Mouse (Mus musculus): ENCODE data around the gene Plcl2. TPM values are rescaled to one million over a fixed set of nuclear protein-coding genes. Genes with fewer than 3 reads are reported as not detected.
A peak's percentile ranks its signal among the peaks of the same experiment; 100 is the strongest.

Gene Plcl2
- 9.0 and 9.3 TPM in 2 replicates for polyA plus RNA-seq (2014; fragmentation: Nextera tagmentation; extraction: Ambion mirVana)

DNA sequence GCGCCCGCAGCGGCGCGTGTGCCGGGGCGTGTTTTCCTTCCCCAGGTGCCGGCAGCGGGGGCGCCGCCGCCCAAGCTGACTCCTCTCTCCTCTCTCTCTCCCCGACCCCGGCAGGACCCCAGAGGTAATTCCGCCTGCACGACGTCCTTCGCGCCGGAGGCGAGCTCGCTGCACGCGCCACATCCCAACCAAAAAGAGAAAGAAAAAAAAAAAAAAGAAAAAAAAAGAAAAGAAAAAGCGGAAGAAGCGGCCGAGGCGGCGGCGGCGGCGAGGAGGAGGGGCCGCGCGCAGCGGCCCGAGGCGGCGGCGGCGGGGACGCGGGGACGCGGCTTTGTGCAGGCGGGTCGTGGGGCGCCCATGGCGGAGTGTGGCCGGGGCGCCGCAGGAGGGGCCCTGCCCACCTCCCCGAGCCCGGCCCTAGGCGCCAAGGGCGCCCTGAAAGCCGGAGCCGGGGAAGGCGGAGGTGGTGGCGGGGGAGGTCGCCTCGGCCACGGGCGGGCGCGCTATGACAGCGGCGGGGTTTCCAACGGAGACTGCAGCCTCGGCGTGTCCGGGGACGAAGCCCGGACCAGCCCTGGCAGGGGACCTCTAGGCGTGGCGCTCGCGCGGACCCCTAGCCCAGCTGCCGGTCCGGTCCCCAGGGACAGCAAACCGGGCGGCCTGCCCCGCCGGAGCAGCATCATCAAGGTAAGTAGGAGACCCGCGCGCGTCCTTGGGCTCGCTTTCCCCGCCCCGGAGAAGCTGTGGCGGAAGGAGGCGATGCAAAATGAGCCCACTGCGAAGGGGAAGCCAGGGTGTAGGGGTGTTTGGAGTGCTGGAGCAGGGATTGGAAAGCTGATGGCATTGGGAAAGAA lies at the start of gene Plcl2:
TSS of gene Plcl2 (plus strand) at position 153 of the 854 bp plus-strand sequence.
- Histone ChIP-seq H3K27me3 (ENCODE audit: control insufficient read depth, insufficient read depth, low read length) (no peaks in the 10 kb centered on the region), H3K4me2 (ENCODE audit: low read depth) (peak within 1 kb of the TSS; percentile 71), H3K36me3 (ENCODE audit: control insufficient read depth, insufficient read depth, low read length) (no peaks in the 10 kb centered on the region), H3K4me1 (ENCODE audit: control insufficient read depth, insufficient read depth, low read length) (peaks cover 5% of the 10 kb centered on the region), H3K9me3 (ENCODE audit: control insufficient read depth, low read length) (no peaks in the 10 kb centered on the region), H3K4me3 (ENCODE audit: low read depth, low read length) (peak within 1 kb of the TSS; percentile 84), H3K27ac (ENCODE audit: low read depth, low read length) (peak within 1 kb of the TSS; percentile 89), H3K9ac (ENCODE audit: low read length) (peak within 1 kb of the TSS; percentile 92)
- under 1% methylated on average over 47 of the region's 95 CpGs for WGBS
- DNase-seq (ENCODE audit: low spot score) (peak; percentile 72), ATAC-seq (ENCODE audit: insufficient read depth, low FRiP score, low TSS enrichment) (peak; percentile 65)

DNA sequence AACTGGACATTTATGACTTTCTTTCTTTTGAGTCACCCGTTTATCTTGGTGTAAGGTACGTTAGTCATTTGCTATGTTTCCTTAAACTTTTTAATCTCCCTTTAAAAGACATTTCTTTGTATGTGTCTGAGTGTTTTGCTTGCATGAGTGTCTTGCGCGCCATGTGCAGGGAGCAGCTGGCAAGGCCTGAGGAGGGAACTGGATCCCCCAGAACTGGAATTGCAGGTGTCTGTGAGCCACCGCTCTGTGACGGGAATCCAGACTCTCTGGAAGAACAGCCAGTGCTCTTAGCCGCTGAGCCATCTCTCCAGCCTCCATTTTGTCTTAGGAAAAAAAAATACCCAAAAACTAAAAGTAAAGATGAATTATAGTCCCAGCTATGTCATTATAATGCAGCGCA lies 48.9 kb upstream of the Plcl2 start:
- Histone ChIP-seq H3K9me3 (ENCODE audit: control insufficient read depth, low read length) (no peaks in the 10 kb centered on the region), H3K4me2 (ENCODE audit: low read depth) (no peak overlapping the region), H3K36me3 (ENCODE audit: control insufficient read depth, insufficient read depth, low read length) (no peaks in the 10 kb centered on the region), H3K27ac (ENCODE audit: low read depth, low read length) (no peak overlapping the region), H3K27me3 (ENCODE audit: control insufficient read depth, insufficient read depth, low read length) (no peaks in the 10 kb centered on the region), H3K4me1 (ENCODE audit: control insufficient read depth, insufficient read depth, low read length) (no peaks in the 10 kb centered on the region), H3K4me3 (ENCODE audit: low read depth, low read length) (no peak overlapping the region), H3K9ac (ENCODE audit: low read length) (no peak overlapping the region)
- ATAC-seq (ENCODE audit: insufficient read depth, low FRiP score, low TSS enrichment) (no peak), DNase-seq (ENCODE audit: low spot score) (no peak)
- 90% methylated on average over 8 of the region's 8 CpGs for WGBS

DNA sequence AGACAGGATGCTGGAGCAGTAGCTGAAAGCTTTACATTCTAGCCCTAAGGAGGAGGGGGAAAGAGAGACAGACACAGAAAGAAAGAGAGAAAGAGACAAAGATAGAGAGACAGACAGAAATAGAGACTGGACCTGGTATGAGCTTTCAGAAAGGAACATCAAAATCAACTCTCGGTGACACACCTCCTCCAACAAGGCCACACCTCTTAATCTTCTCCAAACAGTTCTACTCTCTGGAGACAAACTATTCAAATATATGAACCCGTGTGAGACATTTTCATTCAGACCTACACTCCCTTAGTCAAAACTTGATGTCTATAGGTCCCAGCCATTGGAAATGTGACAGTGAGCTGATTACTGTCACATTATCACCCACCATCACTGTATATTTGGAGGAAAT lies 41.8 kb upstream of the Plcl2 start:
- no peak for DNase-seq (ENCODE audit: low spot score)
- WGBS, result 97% methylated on average over 2 of the region's 2 CpGs

DNA sequence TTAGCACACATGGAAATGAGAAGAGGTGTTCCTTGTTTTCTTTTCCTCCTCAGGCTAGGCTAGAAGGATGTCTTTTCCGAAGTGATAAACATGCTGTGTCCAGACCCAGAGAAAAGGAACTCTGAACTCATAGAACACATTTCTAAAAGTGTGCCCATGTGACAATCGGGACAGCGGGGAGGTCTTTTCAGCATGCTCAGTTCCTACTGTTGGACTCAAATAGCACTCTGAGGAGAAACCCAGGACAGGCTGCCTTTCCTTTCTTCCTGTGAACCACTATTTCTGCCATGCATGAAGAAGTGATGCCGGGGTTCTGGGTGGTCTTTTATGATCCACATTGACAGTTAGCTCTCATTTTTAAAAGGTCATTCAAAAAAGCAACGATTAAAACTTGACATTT lies 40.1 kb upstream of the Plcl2 start:
- H3K4me2 ChIP-seq (ENCODE audit: low read depth), result no peak overlapping the region
- DNase-seq (ENCODE audit: low spot score) (no peak), ATAC-seq (ENCODE audit: insufficient read depth, low FRiP score, low TSS enrichment) (no peak)
- H3K27me3 ChIP-seq (ENCODE audit: control insufficient read depth, insufficient read depth, low read length), result no peaks in the 10 kb centered on the region
- 72% methylated on average over 5 of the region's 5 CpGs for WGBS
- no peaks in the 10 kb centered on the region for H3K9me3 ChIP-seq (ENCODE audit: control insufficient read depth, low read length)
- no peak overlapping the region for H3K9ac ChIP-seq (ENCODE audit: low read length)
- no peak overlapping the region for H3K4me3 ChIP-seq (ENCODE audit: low read depth, low read length)
- no peak overlapping the region for H3K27ac ChIP-seq (ENCODE audit: low read depth, low read length)
- H3K4me1 ChIP-seq (ENCODE audit: control insufficient read depth, insufficient read depth, low read length), result peaks cover 9% of the 10 kb centered on the region
- H3K36me3 ChIP-seq (ENCODE audit: control insufficient read depth, insufficient read depth, low read length), result no peaks in the 10 kb centered on the region

More for the DNA sequence above, 41.8 kb upstream of the Plcl2 start:
- no peaks in the 10 kb centered on the region for H3K27me3 ChIP-seq (ENCODE audit: control insufficient read depth, insufficient read depth, low read length)
- no peaks in the 10 kb centered on the region for H3K9me3 ChIP-seq (ENCODE audit: control insufficient read depth, low read length)
- H3K27ac ChIP-seq (ENCODE audit: low read depth, low read length), result no peak overlapping the region
- H3K4me3 ChIP-seq (ENCODE audit: low read depth, low read length), result no peak overlapping the region
- no peak for ATAC-seq (ENCODE audit: insufficient read depth, low FRiP score, low TSS enrichment)
- peaks cover 9% of the 10 kb centered on the region for H3K4me1 ChIP-seq (ENCODE audit: control insufficient read depth, insufficient read depth, low read length)
- no peak overlapping the region for H3K9ac ChIP-seq (ENCODE audit: low read length)
- no peak overlapping the region for H3K4me2 ChIP-seq (ENCODE audit: low read depth)
- no peaks in the 10 kb centered on the region for H3K36me3 ChIP-seq (ENCODE audit: control insufficient read depth, insufficient read depth, low read length)

DNA sequence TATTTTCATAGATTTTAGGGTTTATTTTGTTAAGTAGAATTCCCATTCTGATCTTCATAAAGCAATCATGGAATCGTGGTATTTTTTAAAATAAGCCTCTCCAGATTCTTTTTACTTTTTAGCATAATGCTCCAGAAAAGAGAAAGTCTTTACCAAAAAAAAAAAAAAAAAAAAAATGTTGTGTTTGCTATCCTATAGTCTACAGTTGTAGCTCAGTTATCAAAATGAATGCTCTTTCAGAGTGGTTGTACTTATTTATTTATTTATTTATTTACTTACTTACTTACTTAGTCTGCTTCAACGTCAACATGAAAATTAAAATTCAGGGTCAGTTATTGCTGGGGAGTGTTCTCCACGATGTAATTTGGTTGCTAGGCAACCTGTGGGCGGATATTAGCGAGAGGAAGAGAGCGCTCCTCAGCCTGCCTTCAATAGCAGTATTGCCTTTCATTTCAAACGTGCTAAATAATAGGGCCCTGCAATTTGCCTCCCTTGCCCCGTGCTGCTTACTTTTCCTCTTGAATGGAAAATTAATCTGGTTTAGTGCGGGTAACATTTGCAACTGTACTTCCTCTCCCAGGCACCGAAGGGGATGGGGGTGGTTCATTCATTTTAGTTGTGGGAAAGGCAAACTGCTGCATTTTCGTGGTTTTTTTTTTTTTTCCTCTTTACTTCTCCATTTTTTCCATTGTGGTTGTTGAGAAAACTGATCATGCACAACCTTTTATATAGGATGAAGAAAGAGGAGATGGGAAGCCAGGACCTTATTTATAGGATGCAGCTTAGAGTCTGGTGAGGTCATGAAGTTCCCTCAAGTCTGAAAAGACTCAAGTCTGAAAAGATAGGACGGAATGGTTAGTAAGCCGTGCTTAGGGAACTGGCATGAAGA lies 39.4 kb upstream of the Plcl2 start:
- ATAC-seq (ENCODE audit: insufficient read depth, low FRiP score, low TSS enrichment), result peak; percentile 83
- Histone ChIP-seq H3K9ac (ENCODE audit: low read length) (no peak overlapping the region), H3K36me3 (ENCODE audit: control insufficient read depth, insufficient read depth, low read length) (no peaks in the 10 kb centered on the region), H3K27me3 (ENCODE audit: control insufficient read depth, insufficient read depth, low read length) (no peaks in the 10 kb centered on the region), H3K4me3 (ENCODE audit: low read depth, low read length) (no peak overlapping the region), H3K4me1 (ENCODE audit: control insufficient read depth, insufficient read depth, low read length) (peaks cover 9% of the 10 kb centered on the region), H3K4me2 (ENCODE audit: low read depth) (peak overlapping the region; percentile 30), H3K9me3 (ENCODE audit: control insufficient read depth, low read length) (no peaks in the 10 kb centered on the region), H3K27ac (ENCODE audit: low read depth, low read length) (no peak overlapping the region)
- 19% methylated on average over 13 of the region's 13 CpGs for WGBS
- peak; percentile 60 for DNase-seq (ENCODE audit: low spot score)

DNA sequence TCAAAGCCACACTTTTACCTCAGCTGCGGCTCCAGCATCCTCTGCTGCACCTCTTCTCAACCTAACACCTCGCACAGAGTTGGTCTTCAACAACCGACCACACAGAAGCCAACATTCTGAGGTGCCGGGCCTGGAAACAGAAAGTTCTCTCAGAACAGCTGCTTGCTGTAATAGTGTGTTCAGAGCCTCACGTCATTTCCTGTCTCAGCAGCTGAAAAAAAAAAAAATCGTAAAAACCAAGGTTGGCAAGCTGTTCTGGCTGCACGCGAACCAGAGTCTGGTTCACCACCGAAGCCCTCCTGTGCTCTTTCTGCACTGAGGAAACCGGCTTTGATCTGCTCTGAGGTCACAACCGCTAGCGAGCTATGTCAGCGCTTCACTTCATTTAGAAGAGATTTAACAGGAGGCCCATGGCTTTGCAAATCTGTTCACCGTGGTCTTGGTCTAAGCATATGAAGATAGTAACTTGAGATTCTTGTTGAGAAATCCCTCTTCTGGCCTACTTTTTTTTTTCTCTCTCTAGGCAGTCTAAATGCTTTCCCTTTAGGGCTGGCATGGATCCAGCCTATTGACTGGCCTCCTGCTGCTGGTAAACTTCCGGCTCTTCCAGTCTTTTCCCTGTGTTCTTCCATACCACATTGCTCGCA lies 38.6 kb upstream of the Plcl2 start:
- no peaks in the 10 kb centered on the region for H3K36me3 ChIP-seq (ENCODE audit: control insufficient read depth, insufficient read depth, low read length)
- H3K4me3 ChIP-seq (ENCODE audit: low read depth, low read length), result no peak overlapping the region
- peak; percentile 39 for DNase-seq (ENCODE audit: low spot score)
- 37% methylated on average over 16 of the region's 16 CpGs for WGBS
- no peak overlapping the region for H3K9ac ChIP-seq (ENCODE audit: low read length)
- H3K4me2 ChIP-seq (ENCODE audit: low read depth), result no peak overlapping the region; the same call in 1 of the 2 replicates
- H3K4me1 ChIP-seq (ENCODE audit: control insufficient read depth, insufficient read depth, low read length), result peaks cover 9% of the 10 kb centered on the region
- H3K9me3 ChIP-seq (ENCODE audit: control insufficient read depth, low read length), result no peaks in the 10 kb centered on the region
- no peak overlapping the region for H3K27ac ChIP-seq (ENCODE audit: low read depth, low read length)
- ATAC-seq (ENCODE audit: insufficient read depth, low FRiP score, low TSS enrichment), result no peak
- H3K27me3 ChIP-seq (ENCODE audit: control insufficient read depth, insufficient read depth, low read length), result no peaks in the 10 kb centered on the region

DNA sequence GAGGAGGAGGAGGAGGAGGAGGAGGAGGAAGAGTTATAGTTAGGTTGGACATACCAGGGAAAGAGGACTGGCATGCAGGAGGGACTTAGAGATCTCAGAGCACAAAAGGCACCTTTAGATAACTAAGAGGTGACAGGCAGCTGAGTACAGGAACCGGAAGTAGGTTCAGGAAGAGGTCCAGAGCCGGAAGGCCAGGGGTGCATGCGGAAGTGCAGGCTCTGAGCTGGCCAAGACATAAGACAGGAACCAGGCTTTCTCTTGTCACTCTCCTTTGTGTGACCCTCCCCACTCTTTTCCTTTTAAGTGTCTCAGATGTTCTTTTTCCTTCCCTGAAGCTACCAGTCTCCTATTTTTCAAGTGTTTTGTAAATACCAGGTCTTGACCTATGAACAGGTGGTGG lies 38.0 kb upstream of the Plcl2 start:
- ATAC-seq (ENCODE audit: insufficient read depth, low FRiP score, low TSS enrichment) (no peak), DNase-seq (ENCODE audit: low spot score) (no peak)
- Histone ChIP-seq H3K9ac (ENCODE audit: low read length) (no peak overlapping the region), H3K9me3 (ENCODE audit: control insufficient read depth, low read length) (no peaks in the 10 kb centered on the region), H3K27me3 (ENCODE audit: control insufficient read depth, insufficient read depth, low read length) (no peaks in the 10 kb centered on the region), H3K27ac (ENCODE audit: low read depth, low read length) (no peak overlapping the region), H3K36me3 (ENCODE audit: control insufficient read depth, insufficient read depth, low read length) (no peaks in the 10 kb centered on the region), H3K4me3 (ENCODE audit: low read depth, low read length) (no peak overlapping the region), H3K4me2 (ENCODE audit: low read depth) (no peak overlapping the region), H3K4me1 (ENCODE audit: control insufficient read depth, insufficient read depth, low read length) (peaks cover 9% of the 10 kb centered on the region)
- 78% methylated on average over 3 of the region's 3 CpGs for WGBS

DNA sequence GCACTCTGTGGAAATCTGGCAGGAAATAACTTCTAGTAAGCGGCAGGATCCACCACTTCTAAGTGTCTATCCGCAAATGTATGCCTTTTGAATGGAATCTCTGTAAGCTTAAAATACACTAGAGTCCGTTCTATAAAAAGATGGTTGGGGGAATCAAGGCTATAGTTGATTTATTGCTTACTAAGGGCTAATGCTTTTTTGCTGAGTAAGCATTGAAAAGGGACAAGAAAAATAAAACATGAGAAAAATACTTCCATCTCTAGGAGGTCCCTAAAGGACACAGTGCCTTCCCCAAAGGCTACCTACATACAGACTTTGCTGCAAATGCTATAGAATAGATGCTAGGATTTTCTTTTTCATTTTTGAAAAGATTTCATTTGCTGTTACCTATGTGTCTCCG lies 31.9 kb upstream of the Plcl2 start:
- DNase-seq (ENCODE audit: low spot score) (no peak), ATAC-seq (ENCODE audit: insufficient read depth, low FRiP score, low TSS enrichment) (no peak)
- Histone ChIP-seq H3K4me3 (ENCODE audit: low read depth, low read length) (no peak overlapping the region), H3K9ac (ENCODE audit: low read length) (no peak overlapping the region), H3K27ac (ENCODE audit: low read depth, low read length) (no peak overlapping the region), H3K36me3 (ENCODE audit: control insufficient read depth, insufficient read depth, low read length) (no peaks in the 10 kb centered on the region), H3K9me3 (ENCODE audit: control insufficient read depth, low read length) (no peaks in the 10 kb centered on the region), H3K4me2 (ENCODE audit: low read depth) (no peak overlapping the region), H3K27me3 (ENCODE audit: control insufficient read depth, insufficient read depth, low read length) (no peaks in the 10 kb centered on the region), H3K4me1 (ENCODE audit: control insufficient read depth, insufficient read depth, low read length) (no peaks in the 10 kb centered on the region)
- whole genome bisulfite sequencing, result 92% methylated on average over 4 of the region's 4 CpGs
